Mouse (Mus musculus) right cerebral cortex, postnatal 10 days (tissue): ENCODE data around the gene Serpine1.

Experiments used
- DNase-seq, 2 experiments: peaks; one replicate each; pipeline ENCODE4 v3.0.0; 2021; ENCODE audit warnings: low spot score in 2 of 2

Serpine1 gene

DNA sequence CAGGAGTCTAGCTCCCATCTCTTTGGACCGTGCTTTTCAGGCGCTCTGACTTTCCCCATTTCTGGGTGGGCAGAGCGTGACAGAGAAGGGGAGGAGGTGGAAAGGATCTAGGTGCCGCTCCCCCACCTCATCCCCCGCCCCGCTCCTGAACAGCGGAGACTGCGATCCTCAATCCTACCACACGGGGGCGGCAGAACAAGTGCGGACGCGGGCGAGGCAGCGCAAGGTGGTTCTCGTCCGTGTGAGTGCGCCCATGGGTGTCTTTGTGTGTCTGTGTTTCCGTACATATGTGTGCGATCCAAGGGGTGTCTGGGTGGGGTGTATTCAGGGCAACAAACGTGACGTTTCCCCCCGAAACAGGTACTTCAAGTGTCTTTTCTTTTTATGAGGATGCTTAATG lies 46.9 kb downstream of the Serpine1 start:
- peak; percentile 77 to 88 for DNase-seq

DNA sequence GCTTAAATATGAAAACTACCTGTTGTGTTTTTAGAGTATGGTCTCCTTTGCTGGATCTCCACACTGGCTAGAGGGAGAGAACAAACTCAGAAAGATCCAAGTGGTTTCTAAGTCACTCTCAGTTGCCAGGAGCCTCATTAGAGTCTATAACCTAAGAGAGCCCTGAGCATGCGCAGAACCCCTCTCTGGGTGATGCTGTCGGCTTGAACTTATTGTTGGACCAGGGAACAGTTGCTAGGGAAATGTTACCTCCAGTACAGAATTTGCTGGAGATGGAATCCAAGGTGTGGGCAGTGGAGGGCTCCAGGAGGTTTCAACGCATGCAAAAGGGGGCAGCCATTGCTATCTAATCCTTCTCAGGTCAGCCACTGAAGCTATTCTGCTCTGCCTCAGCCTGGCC lies 47.8 kb downstream of the Serpine1 start:
- no peak for DNase-seq

DNA sequence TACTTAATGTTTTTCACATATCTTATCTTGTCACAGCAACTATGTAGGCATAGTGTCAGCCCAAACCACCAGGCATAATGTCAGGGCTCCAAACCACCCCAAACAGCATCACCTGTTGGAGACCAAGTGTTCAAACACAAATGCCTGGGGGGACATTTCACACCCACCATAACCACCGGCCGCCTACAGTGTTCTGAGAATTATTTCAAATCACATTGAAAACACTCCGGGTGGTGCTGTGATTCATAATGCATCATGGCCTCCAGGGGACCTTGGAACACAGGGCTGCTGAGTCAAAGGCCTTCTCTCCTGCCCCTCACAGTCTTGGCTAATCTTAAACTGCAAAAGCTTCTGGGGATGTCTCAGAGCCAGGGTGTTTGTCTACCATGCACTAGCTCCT lies 56.2 kb downstream of the Serpine1 start:
- DNase-seq = no peak

DNA sequence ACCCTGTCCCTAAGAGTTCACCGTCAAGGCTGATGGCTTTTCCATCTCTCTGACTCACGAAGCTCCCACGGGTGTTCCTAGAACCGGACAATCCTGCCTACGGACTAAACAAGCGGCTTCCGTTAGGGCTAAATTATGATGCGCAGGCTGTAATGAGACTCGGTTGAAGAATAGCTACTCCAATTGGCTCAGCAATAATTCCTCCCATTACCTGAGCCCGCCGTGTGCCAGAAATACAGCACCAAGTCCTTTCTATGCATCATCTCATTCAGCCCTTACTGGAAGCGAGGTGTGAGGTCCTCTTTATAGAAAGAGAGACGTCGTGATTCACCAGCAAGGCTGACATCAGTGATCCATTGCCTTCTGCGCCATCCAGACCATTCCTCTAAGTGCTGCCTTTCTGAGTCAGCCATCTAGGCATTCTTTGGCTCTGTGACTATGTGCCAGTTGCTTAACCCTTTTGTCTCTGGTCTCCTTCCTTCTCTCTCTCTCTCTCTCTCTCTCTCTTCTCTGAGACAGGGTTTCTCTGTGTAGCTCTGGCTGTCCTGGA lies 59.6 kb downstream of the Serpine1 start:
- no peak for DNase-seq
